Mouse (Mus musculus) heart, postnatal 0 days (tissue): ENCODE measurements around the gene Tapbp.

Source experiments
- CTCF ChIP-seq: IDR thresholded peaks from 2 replicates; pipeline ENCODE4 v1.5.1; 2016; ENCODE audit warnings: antibody characterized with exemption, control low read depth, low read depth
- EP300 ChIP-seq: IDR thresholded peaks from 2 replicates; pipeline ENCODE4 v1.6.1; 2016; ENCODE audit warnings: antibody characterized with exemption, low read depth

- no peak for TF ChIP-seq EP300
- no peak for TF ChIP-seq CTCF
Observed at GRCm38 (mm10) chr17:33958451-33958850, 42.8 kb downstream of the Tapbp start.
